Mouse (Mus musculus): ENCODE measurements around the gene Amot. TPM values are rescaled to one million over a fixed set of nuclear protein-coding genes. Genes with fewer than 3 reads are reported as not detected.

Gene Amot
- total RNA-seq, 4 experiments from 2014 or later: 88.2 to 119 (median 105) TPM

Other genes with a start within 250 kb of the Amot start
- under 1 TPM in 1 of 4 experiments, not detected in 3; 0.53 TPM for gene Lhfpl1, start 156.1 kb downstream of the Amot start, total RNA-seq (2022)

Measured in gastrocnemius, adult 8-10 months (tissue).